Mouse (Mus musculus) C2C12 (cell line): ENCODE results near the gene Tspyl4. TPM values are rescaled to one million over a fixed set of nuclear protein-coding genes. Genes with fewer than 3 reads are reported as not detected.

Source experiments
- H3K27me3 ChIP-seq: one replicate; pipeline ENCODE4 v1.6.1; 2011; ENCODE audit not compliant: control insufficient read depth, insufficient read depth, insufficient read length
- H3K36me3 ChIP-seq: one replicate; pipeline ENCODE4 v1.6.1; 2011; ENCODE audit not compliant: control insufficient read depth, insufficient read depth
- H3K4me3 ChIP-seq: one replicate; pipeline ENCODE4 v1.5.1; 2011; ENCODE audit warnings: mild to moderate bottlenecking, control low read depth; ENCODE audit not compliant: poor library complexity, insufficient read depth, severe bottlenecking
- H3K79me2 ChIP-seq: one replicate; pipeline ENCODE4 v1.6.1; 2011; ENCODE audit not compliant: control insufficient read depth, insufficient read depth
- H3K79me3 ChIP-seq: one replicate; pipeline ENCODE4 v1.6.1; 2011; ENCODE audit warnings: low read depth, control low read depth
- H3ac ChIP-seq: one replicate; pipeline ENCODE3; 2011; ENCODE audit warnings: low read depth; ENCODE audit not compliant: control insufficient read depth, insufficient read length
- CEBPB ChIP-seq: IDR thresholded peaks from one replicate; pipeline ENCODE4 v1.6.1; 2011; ENCODE audit warnings: low read depth, mild to moderate bottlenecking, control low read depth, moderate library complexity
- CTCF ChIP-seq: IDR thresholded peaks from one replicate; pipeline ENCODE4 v1.5.1; 2011; ENCODE audit not compliant: control insufficient read depth, insufficient read depth, insufficient read length
- FOSL1 ChIP-seq: IDR thresholded peaks from one replicate; pipeline ENCODE4 v1.8.0; 2011; ENCODE audit warnings: mild to moderate bottlenecking, low read length; ENCODE audit not compliant: poor library complexity, insufficient read depth, severe bottlenecking
- MAX ChIP-seq: IDR thresholded peaks from one replicate; pipeline ENCODE4 v1.6.1; 2011; ENCODE audit warnings: mild to moderate bottlenecking, control low read depth
- MYOD1 ChIP-seq: IDR thresholded peaks from one replicate; pipeline ENCODE4 v1.6.1; 2011; ENCODE audit warnings: low read depth; ENCODE audit not compliant: control insufficient read depth, insufficient read length
- MYOG ChIP-seq: IDR thresholded peaks from one replicate; pipeline ENCODE4 v1.6.1; 2011; ENCODE audit not compliant: control insufficient read depth, insufficient read length; ENCODE audit errors: extremely low read depth
- USF1 ChIP-seq: IDR thresholded peaks from one replicate; pipeline ENCODE4 v1.6.1; 2011; ENCODE audit warnings: low read depth, mild to moderate bottlenecking, control low read depth, moderate library complexity
- polyA plus RNA-seq: library from polyadenylated mRNA; unstranded; fragments of >200 nt; fragmentation: generic; extraction: Trizol; gene quantifications from one replicate; pipeline ENCODE4 v1.2.1, GENCODE M21; 2012; ENCODE audit warnings: missing spikeins

Tspyl4 gene
- polyA plus RNA-seq, 1 experiment = 2.3 TPM

GRCm38 (mm10) chr10:34341014-34341413, 43.8 kb downstream of the Tspyl4 start:
- Histone ChIP-seq H3K79me2 (no peaks in the 10 kb centered on the region), H3K79me3 (no peaks in the 10 kb centered on the region), H3K4me3 (no peak overlapping the region), H3K36me3 (no peaks in the 10 kb centered on the region), H3K27me3 (no peaks in the 10 kb centered on the region), H3ac (no peak overlapping the region)
- no peak for TF ChIP-seq MAX
- TF ChIP-seq FOSL1 = no peak
- TF ChIP-seq USF1 = no peak
- no peak for TF ChIP-seq CEBPB
- TF ChIP-seq MYOG = no peak
- no peak for TF ChIP-seq MYOD1
- no peak for TF ChIP-seq CTCF

GRCm38 (mm10) chr10:34341886-34342285, 44.6 kb downstream of the Tspyl4 start:
- no peaks in the 10 kb centered on the region for H3K79me3 ChIP-seq
- H3ac ChIP-seq = no peak overlapping the region
- no peaks in the 10 kb centered on the region for H3K27me3 ChIP-seq

More at GRCm38 (mm10) chr10:34341886-34342285, 44.6 kb downstream of the Tspyl4 start:
- TF ChIP-seq MYOG = no peak
- TF ChIP-seq MYOD1 = no peak
- no peak for TF ChIP-seq FOSL1
- no peak for TF ChIP-seq CTCF
- no peak for TF ChIP-seq CEBPB
- no peak for TF ChIP-seq USF1
- no peak for TF ChIP-seq MAX
- Histone ChIP-seq H3K36me3 (no peaks in the 10 kb centered on the region), H3K79me2 (no peaks in the 10 kb centered on the region), H3K4me3 (no peak overlapping the region)

Other genes with a start within 250 kb of the Tspyl4 start
- 0.13 TPM for gene Calhm5, start 200.9 kb upstream of the Tspyl4 start, polyA plus RNA-seq
- not detected for gene Calhm6, start 169.5 kb upstream of the Tspyl4 start, polyA plus RNA-seq
- 8.7 TPM for gene Dse, start 89.7 kb upstream of the Tspyl4 start, polyA plus RNA-seq
- gene Tspyl1, start 15.3 kb upstream of the Tspyl4 start, polyA plus RNA-seq = 15.5 TPM
- 1.1 TPM for gene Col10a1, start 92.5 kb downstream of the Tspyl4 start, polyA plus RNA-seq
- 2.9 TPM for gene Nt5dc1, start 121.1 kb downstream of the Tspyl4 start, polyA plus RNA-seq
- gene Frk, start 186.0 kb downstream of the Tspyl4 start, polyA plus RNA-seq = 2.7 TPM